Mouse (Mus musculus): ENCODE results near the gene Chrng.

DNA sequence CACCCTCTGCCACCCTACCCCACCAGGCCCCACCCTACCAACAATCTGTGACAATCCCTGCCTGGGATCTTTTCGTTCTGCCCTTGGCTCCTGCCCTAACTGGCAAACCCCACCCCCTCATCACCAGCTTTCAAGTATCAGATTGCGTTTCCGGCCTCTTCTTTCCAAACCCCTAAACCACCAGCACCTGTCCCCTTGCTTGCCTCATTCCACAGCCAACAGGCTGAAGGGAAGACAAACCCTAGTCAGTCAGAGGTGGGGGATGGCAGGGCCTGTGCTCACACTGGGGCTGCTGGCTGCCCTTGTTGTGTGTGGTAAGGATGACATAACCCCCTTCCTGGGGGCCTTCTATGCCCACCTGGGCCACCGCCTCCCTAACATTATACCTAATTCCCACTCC, 14.0 kb upstream of the Chrng start, which contains the start of gene Chrnd:
- TF ChIP-seq CTCF (IDR thresholded peaks at IDR 0.05; ENCODE audit: insufficient read depth, low read length) (no peak), POLR2A (IDR thresholded peaks at IDR 0.05; ENCODE audit: borderline replicate concordance, extremely low read depth, low read depth, low read length) (no peak)

Measured in lung, adult 2 months (tissue).